Mouse (Mus musculus) stomach, postnatal 0 days (tissue): ENCODE data around the gene Tex261.

ENCODE experiments used
- CTCF ChIP-seq: IDR thresholded peaks from 2 replicates; pipeline ENCODE4 v1.5.1; 2016; ENCODE audit warnings: antibody characterized with exemption, low read depth, mild to moderate bottlenecking, moderate library complexity
- EP300 ChIP-seq: optimal IDR thresholded peaks from 2 replicates; pipeline ENCODE3; 2016; ENCODE audit warnings: antibody characterized with exemption

DNA sequence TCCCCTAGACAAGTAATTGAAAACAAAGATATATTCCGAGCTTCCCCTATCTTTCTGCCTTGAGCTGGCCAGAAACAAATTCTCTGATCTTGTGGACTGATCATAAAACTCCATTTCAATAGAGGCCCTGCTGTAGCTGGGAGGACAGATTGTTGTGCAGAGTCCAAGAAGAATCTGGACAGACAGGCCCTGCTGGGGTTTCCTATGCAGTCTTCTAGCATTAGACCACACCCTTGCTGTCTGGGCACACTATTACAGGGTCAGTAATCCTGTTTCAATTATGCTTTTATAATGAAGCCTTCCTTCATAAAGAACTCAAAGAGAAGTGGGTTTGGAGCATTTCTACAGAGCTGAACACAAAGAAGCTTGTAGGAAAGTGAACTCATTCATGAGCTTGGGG lies 43.4 kb upstream of the Tex261 start:
- TF ChIP-seq CTCF = no peak
- TF ChIP-seq EP300 = no peak
